Mouse (Mus musculus) thymus, adult 2 months (tissue): ENCODE results near the gene 3110082I17Rik.

ENCODE experiments used
- CTCF ChIP-seq: fragments of 200-500 bp; IDR thresholded peaks from 2 replicates; pipeline ENCODE4 v1.5.1; 2012; ENCODE audit warnings: mild to moderate bottlenecking, control low read depth, low read length, moderate library complexity, borderline replicate concordance; ENCODE audit not compliant: control insufficient read depth, poor library complexity, insufficient read depth; ENCODE audit errors: extremely low read depth
- POLR2A ChIP-seq: fragments of 200-500 bp; IDR thresholded peaks from 2 replicates; pipeline ENCODE4 v1.6.1; 2012; ENCODE audit warnings: mild to moderate bottlenecking, low read length, control low read depth, moderate library complexity; ENCODE audit not compliant: control insufficient read depth, poor library complexity, insufficient read depth; ENCODE audit errors: extremely low read depth

- no peak for TF ChIP-seq CTCF
- no peak for TF ChIP-seq POLR2A
These were observed 48.5 kb downstream of the 3110082I17Rik start for GRCm38 (mm10) chr5:139411665-139412314.
